Mouse (Mus musculus): ENCODE data around the gene Foxp3. TPM values are rescaled to one million over a fixed set of nuclear protein-coding genes. Genes with fewer than 3 reads are reported as not detected.

The Foxp3 gene
- total RNA-seq (2023), result not detected

DNA sequence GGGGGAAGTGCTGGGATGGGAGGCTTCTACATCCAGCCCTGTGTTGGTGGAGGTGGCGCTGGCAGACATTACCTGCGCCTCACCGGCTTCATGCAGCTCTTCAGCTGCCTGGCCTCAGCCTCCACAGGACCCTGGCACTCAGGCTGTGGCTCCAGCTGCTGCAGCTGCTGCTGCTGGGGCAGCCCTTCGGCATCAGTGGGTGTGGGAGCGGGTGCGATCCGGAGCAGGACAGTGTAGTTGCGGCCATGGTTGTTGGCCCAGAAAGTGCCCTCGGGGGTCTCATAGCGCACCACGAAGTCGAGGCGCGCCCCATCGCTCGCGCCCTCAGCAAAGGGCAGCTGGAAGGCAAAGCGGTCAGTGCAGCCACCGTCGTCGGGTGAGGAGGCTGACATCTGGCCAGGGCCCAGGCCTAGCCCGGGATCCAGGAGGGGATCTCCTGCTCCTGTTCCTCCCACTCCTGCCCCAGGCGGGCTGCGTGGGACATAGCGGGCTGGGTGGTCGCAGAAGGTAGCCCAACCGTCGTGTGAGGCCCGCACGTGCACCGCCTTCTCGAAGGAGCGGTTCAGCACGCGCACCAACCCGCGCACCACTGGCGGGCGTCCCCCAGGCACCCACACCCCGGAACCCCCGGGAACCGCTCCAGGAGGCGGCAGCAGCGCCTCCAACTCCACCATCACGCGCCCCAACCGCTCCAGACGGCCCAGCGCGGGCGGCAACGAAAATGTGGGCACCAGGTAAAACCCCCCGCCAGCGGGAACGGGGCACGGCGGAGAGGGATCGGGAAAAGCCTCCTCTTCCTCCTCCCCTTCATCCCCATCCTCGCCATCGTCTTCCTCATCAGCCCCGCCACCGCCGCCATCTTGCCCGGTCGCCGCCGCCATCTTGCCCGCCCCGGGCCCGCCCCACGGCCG lies at the start of gene Foxp3:
Gene Foxp3, plus strand, starts transcription at position 469 of the 911 bp plus-strand sequence.

DNA sequence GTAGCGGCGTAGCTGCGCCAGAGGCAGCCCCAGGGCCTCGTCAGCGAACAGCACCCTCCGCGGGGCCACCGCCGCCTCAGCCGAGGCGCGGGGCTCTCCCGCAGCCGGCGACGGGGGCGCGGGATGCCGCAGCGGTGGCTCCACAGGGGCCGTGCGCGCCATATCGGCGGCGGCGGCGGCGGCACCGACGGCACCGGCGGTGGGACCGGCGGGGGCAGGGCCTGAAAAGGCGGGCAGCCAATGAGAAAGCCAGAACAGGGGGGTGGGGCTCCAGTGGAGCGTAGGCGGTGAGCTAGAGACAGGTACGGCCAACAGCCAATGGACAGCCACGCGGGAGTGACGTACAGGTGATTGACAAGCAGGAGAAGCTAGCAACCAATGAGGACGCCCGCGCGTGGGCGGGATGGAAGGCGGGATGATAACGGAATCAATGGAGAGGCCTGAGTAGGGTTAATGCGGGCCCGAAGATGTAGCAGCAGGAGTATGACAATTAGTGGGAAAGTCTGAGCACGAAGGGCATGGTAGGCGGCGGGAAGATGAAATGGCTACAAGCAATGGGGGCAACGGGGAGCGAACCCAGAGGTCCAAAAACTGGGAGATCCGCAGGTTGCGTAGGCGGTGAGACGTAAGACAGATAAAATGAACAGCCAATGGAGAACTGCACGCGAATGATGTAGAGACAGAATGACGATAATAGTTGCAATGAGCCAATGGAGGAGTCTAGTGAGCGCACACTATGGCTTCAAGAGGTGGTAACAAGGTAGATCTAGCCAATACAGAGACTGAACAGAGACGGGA lies 842 bp downstream of the Foxp3 start, which contains the start of gene Ppp1r3f:
Gene Ppp1r3f, minus strand, starts transcription at position 197 of the 798 bp plus-strand sequence.

GRCm38 (mm10) chrX:7604879-7605574 lies 31.6 kb downstream of the Foxp3 start, which contains the start of gene Ccdc22:
Gene Ccdc22 (minus strand): TSS chrX:7605517.

GRCm38 (mm10) chrX:7606783-7607182 lies 33.3 kb downstream of the Foxp3 start, which contains the start of gene Cacna1f:
Gene Cacna1f (plus strand): TSS chrX:7607083.

GRCm38 (mm10) chrX:7638401-7639091 lies 65.1 kb downstream of the Foxp3 start, which contains the start of gene Syp:
Gene Syp (plus strand): TSS chrX:7638471.

Other genes with a start within 250 kb of the Foxp3 start
- gene Usp27x, start 197.8 kb upstream of the Foxp3 start, total RNA-seq (2023), result 1 to 10 TPM in 1 of 2 experiments, under 1 TPM in 1; 0.53 to 1.1 TPM
- gene Ppp1r3f, start 639 bp downstream of the Foxp3 start, total RNA-seq (2023), result 1 to 10 TPM; 5.3 to 6.6 TPM
- 10 to 100 TPM; 19.4 to 23.0 TPM for gene Ccdc22, start 31.9 kb downstream of the Foxp3 start, total RNA-seq (2023)
- not detected for gene Cacna1f, start 33.4 kb downstream of the Foxp3 start, total RNA-seq (2023)
- under 1 TPM; 0.55 to 0.56 TPM for gene Syp, start 64.8 kb downstream of the Foxp3 start, total RNA-seq (2023)
- gene Prickle3, start 83.6 kb downstream of the Foxp3 start, total RNA-seq (2023), result 10 to 100 TPM; 34.3 to 35.7 TPM
- 100 to 1,000 TPM; 105 to 109 TPM for gene Plp2, start 97.7 kb downstream of the Foxp3 start, total RNA-seq (2023)
- not detected for gene Magix, start 107.6 kb downstream of the Foxp3 start, total RNA-seq (2023)
- 10 to 100 TPM; 52.4 to 61.9 TPM for gene Gpkow, start 123.5 kb downstream of the Foxp3 start, total RNA-seq (2023)
- 10 to 100 TPM; 70.0 to 71.3 TPM for gene Wdr45, start 140.7 kb downstream of the Foxp3 start, total RNA-seq (2023)
- gene Gm45208, start 148.6 kb downstream of the Foxp3 start, total RNA-seq (2023), result not detected
- gene Praf2, start 154.8 kb downstream of the Foxp3 start, total RNA-seq (2023), result 10 to 100 TPM; 13.6 to 14.4 TPM
- gene Ccdc120, start 177.3 kb downstream of the Foxp3 start, total RNA-seq (2023), result not detected
- gene Tfe3, start 188.9 kb downstream of the Foxp3 start, total RNA-seq (2023), result 10 to 100 TPM; 27.3 to 33.5 TPM
- 100 to 1,000 TPM; 274 to 300 TPM for gene Gripap1, start 216.1 kb downstream of the Foxp3 start, total RNA-seq (2023)
- 1 to 10 TPM in 1 of 2 experiments, under 1 TPM in 1; 0.59 to 2.3 TPM for gene Kcnd1, start 248.6 kb downstream of the Foxp3 start, total RNA-seq (2023)